Mouse (Mus musculus): ENCODE results near the gene Cacng7.
A peak's percentile ranks its signal among the peaks of the same experiment; 100 is the strongest.
"Not testable (repeated sequence)": the region's sequence is repeated elsewhere in the genome, so short reads cannot be mapped to it uniquely, and the experiment has no call there.

Cacng7 gene

DNA sequence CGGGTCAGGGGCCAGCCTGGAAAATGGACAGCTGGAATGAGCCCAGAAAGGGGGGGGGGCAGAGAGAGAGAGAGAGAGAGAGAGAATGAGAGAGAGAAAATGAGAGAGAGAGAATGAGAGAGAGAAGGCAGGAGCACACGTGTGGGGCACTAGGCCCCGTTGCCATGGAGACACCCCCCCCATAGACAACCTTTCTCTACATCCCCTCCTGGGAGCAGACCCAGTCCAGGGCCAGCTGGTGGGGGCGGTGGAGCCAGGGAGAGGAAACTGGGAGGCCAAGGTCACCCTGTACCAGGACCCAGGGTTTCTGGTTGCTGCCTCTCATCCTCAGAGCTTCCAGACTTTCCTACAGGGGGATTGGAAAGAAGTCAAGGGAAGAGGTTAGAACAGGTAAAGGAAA is 59.1 kb downstream of the Cacng7 start:
- peak; percentile 30 for DNase-seq

DNA sequence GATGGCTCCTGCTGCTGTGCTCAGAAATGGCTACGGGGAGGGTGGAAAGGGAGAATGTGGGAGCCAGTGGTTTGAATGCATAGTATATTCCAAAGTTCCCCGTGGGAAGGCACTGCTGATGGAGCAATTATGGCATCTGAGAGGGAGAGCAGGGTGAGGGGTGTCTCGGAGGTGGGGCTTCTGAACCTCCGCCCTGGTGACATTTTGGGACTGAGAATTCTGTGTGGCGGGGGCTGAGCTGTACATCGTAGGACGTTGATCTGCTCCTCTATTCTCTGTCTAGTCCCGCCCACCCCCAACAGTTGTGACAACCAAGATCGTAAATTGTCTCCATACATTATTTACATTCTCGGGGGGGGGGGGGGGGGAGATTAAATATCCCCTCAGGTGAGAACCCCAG is 64.6 kb downstream of the Cacng7 start:
- no peak for DNase-seq

DNA sequence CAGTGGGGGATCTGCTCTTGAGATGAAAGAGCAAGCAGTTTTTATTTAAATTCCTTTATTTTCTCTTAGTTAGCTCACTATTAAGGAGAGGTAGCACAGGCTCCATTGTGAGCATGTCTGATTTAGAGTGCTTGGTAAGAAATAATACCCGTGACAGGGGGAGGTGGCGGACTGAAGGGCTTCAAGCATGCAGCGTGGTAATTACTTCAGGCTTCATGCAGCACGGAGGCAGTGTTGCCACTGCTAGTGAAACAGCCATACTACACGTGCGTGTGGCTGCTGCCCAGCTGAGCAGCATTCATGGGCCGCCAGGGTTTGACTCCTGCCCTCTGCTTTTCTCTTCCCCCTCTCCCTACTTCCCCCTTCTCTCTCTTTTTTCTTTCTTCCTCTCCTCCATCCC is 65.0 kb downstream of the Cacng7 start:
- no peak for DNase-seq

DNA sequence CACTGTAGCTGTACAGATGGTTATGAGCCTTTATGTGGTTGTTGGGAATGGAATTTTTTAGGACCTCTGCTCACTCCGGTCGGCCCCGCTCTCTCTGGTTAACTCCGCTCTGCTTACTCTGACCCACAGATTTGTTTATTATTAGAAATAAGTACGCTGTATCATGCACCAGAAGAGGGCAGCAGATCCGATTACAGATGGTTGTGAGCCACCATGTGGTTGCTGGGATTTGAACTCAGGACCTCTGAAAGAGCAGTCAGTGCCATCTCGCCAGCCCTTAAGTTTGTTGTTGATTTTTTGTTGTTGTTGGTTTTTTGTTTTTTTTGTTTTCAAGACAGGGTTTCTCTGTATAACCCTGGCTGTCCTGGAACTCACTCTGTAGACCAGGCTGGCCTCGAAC is 65.6 kb downstream of the Cacng7 start:
- not testable (repeated sequence) for DNase-seq

DNA sequence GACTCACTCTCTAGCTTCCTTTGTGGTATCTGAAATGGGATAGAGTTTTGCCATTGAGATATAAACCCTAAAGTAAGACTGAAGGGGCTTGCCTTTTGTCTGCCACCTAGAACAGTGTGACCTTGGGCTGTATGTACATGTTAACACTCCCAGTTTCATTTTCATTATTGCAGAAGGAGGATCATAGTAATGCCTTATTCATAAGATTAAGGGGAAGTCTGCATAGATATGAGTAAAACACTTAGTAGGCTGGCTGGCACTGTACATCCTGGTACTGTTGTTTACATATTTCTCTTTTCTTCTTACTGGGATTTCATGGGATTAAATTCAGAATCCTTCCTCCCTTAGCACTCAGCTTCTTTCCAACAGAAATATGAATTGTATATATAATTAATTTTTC is 67.2 kb downstream of the Cacng7 start:
- DNase-seq: no peak

DNA sequence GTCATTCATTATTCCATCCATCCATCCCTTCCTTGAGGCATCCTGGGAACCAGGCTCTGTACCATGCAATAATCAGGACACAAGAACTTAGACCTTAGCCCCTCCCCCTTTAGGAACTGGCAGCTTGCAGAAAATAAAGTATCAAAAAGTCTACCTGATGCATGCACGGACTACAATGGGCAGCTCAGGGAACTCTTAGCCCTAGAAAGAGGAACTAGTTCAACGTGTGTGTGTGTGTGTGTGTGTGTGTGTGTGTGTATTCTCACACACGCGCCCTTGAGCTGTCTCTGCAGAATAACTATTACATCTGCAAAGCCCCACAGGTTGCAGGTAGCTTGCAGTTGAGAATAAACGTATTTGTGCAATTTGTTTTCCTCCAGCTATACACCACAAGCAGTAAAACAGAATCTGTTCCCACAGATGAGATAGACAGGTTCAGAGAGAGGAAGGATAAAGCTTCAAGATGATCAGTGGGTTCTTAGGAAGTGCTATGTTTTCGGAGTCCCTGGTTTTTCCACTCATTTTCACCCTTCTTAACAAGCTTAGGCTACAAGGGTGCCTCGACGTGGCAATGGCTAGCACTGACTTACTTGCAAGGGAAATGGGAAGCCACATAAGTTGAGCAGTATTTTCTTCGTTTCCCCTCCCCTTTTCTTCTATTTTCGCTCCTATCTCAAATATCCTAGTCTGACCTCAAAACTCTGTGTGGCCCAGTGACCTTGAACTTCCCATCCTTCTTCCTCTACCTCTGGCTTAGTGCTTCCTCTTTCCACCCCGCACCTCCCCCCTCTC is 77.2 kb downstream of the Cacng7 start:
- DNase-seq: no peak

DNA sequence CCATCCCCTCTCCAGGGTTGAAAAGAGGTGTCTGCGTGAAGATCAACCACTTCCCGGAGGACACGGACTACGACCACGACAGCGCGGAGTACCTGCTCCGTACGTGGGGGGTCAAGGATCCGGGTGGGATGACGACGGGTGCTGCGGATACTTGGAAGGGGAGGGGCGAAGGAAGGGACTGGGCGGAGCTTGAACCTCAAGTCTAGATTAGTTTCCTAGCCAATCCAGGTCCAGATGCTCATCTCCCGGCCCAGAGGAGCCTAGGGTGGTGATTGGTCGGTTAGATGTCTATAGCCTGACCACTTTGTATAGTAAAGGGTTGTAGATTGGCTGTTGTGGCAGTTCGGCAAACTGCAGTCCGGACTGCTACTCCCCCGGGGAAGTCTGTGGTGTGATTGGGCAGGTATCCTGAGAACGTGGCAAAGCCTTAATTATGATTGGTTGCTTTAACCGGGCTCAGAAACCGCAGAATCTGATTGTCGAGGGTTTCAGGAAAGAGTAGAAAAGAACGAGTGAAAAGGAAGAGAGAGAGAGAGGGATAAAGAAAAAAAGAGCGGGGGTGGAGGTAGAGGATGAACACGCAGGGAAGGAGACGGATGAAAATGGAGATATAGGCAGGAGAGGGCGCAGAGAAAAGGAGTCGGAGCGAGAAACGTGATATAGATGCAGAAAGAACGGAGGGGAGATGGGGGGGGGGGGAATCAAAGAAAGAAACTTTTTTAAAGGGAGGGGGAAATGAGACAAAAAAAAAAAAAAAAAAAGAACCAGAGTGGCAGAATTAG is 78.6 kb downstream of the Cacng7 start:
- peak; percentile 37 for DNase-seq

DNA sequence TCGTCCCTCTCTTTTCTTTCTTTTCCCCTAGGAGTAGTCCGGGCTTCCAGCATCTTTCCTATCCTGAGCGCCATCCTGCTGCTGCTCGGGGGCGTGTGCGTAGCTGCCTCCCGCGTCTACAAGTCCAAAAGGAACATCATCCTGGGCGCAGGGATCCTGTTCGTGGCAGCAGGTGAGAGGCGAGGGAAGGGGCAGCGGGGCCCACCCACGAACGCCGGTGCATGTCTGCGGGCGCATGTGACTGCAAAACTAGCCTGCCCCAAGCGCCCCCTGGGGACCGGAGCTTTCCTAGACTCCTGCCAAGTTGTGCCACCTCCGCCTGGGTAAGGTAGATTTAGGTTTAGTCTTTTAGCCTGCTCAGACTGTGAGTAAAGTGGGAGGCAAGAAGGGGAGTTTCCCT is 79.3 kb downstream of the Cacng7 start:
- peak; percentile 24 for DNase-seq

DNA sequence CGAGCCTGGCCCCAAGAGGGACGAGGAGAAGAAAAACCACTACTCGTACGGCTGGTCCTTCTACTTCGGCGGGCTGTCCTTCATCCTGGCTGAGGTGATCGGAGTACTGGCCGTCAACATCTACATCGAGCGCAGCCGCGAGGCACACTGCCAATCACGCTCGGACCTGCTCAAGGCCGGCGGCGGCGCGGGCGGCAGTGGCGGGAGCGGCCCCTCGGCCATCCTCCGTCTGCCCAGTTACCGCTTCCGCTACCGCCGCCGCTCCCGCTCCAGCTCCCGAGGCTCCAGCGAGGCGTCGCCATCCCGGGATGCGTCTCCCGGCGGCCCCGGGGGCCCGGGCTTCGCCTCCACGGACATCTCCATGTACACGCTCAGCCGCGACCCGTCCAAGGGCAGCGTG is 82.1 kb downstream of the Cacng7 start:
- peak; percentile 39 for DNase-seq

DNA sequence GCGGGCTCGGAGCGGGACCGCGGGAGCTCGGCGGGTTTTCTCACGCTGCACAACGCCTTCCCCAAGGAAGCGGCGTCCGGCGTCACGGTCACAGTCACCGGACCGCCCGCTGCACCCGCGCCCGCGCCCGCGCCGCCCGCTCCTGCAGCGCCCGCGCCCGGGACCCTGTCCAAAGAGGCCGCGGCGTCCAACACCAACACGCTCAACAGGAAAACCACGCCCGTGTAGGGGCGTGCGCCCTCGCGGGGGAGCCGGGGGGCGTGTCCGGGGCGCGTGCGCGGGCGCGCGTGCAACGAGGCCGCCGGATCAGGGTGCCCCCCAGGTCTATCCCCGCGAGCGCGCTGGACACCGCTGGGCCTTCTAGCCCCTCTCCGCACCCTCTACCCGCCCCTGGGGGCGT is 82.6 kb downstream of the Cacng7 start:
- peak; percentile 24 for DNase-seq

Data from cerebellum, adult 11 months (tissue).